Mouse (Mus musculus) forebrain, embryonic 15.5 days (tissue): Measurements from ENCODE around the gene Dtx3. TPM values are rescaled to one million over a fixed set of nuclear protein-coding genes. Genes with fewer than 3 reads are reported as not detected.
"Not testable (repeated sequence)": the region's sequence is repeated elsewhere in the genome, so short reads cannot be mapped to it uniquely, and the experiment has no call there.

Source experiments
- ATAC-seq: fragments of 200-750 bp; cut with Nextera tagmentation; replicated peaks from 2 replicates; pipeline ENCODE4 v1.8.0; 2017; ENCODE audit warnings: mild to moderate bottlenecking, moderate TSS enrichment, moderate library complexity
- H3K27ac ChIP-seq: fragments of 300-500 bp; sonication (generic); replicated peaks from 2 replicates; pipeline ENCODE4 v1.5.1; 2015; ENCODE audit warnings: mild to moderate bottlenecking, inconsistent platforms
- H3K27me3 ChIP-seq: fragments of 300-500 bp; sonication (generic); 2 replicates; pipeline ENCODE4 v1.6.1; 2015; ENCODE audit warnings: inconsistent platforms
- H3K36me3 ChIP-seq: fragments of 300-500 bp; sonication (generic); 2 replicates; pipeline ENCODE4 v1.6.1; 2015; ENCODE audit warnings: mild to moderate bottlenecking, inconsistent platforms
- H3K4me1 ChIP-seq: fragments of 300-500 bp; sonication (generic); 2 replicates; pipeline ENCODE4 v1.6.1; 2015; ENCODE audit warnings: inconsistent platforms
- H3K4me2 ChIP-seq: fragments of 300-500 bp; sonication (generic); replicated peaks from 2 replicates; pipeline ENCODE4 v1.6.1; 2015; ENCODE audit warnings: mild to moderate bottlenecking, inconsistent platforms
- H3K4me3 ChIP-seq: fragments of 300-500 bp; sonication (generic); 2 replicates; pipeline ENCODE4 v1.5.1; 2015; ENCODE audit warnings: mild to moderate bottlenecking, inconsistent platforms
- H3K9ac ChIP-seq: fragments of 300-500 bp; sonication (generic); replicated peaks from 2 replicates; pipeline ENCODE4 v1.6.1; 2015; ENCODE audit warnings: mild to moderate bottlenecking, inconsistent platforms
- H3K9me3 ChIP-seq: fragments of 300-500 bp; sonication (generic); 2 replicates; pipeline ENCODE4 v1.6.1; 2016; ENCODE audit warnings: inconsistent platforms
- WGBS: fragments of 180-500 bp; shearing (Covaris S2); methylation state at CpG from one replicate; pipeline ENCODE4 v1.1.7; 2015; ENCODE audit warnings: mixed read lengths; 5-methylcytosine and 5-hydroxymethylcytosine counted together
- polyA plus RNA-seq: library from polyadenylated mRNA; unstranded; fragments of >200 nt; fragmentation: Nextera tagmentation; extraction: Ambion mirVana; gene quantifications from 2 replicates; pipeline ENCODE4 v1.2.1, GENCODE M21; 2015

Dtx3 gene
- polyA plus RNA-seq, 1 experiment from 2014 or later: 211 TPM

DNA sequence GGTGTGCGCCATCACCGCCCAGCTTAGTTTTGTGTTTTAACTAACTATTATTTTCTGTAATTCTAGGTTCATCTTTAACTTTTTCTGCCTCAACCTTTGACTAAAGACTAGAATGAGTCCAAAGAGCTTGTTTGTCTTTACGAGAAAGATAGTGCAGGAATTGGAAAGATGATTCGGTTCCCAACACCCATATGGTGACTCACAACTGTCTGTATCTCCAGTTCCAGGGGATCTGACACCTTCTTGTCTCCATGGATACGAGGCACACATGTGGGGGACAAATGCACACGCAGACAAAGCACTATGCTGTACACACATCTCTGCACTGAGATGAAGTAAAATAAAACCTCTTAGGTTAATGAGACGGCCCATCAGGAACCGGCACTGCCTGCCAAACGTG is 35.4 kb downstream of the Dtx3 start:
- ATAC-seq: no peak

GRCm38 (mm10) chr10:127158471-127158870 is 37.1 kb downstream of the Dtx3 start:
- 72% methylated on average over 3 of the region's 3 CpGs for WGBS
- H3K4me3 ChIP-seq: no peak overlapping the region
- no peak for ATAC-seq
- H3K9ac ChIP-seq: no peak overlapping the region
- H3K4me2 ChIP-seq: no peak overlapping the region
- H3K9me3 ChIP-seq: no peaks in the 10 kb centered on the region
- H3K27me3 ChIP-seq: no peaks in the 10 kb centered on the region
- no peaks in the 10 kb centered on the region for H3K36me3 ChIP-seq
- no peak overlapping the region for H3K27ac ChIP-seq
- no peaks in the 10 kb centered on the region for H3K4me1 ChIP-seq

More for the DNA sequence above, 35.4 kb downstream of the Dtx3 start:
- Histone ChIP-seq H3K4me2 (no peak overlapping the region), H3K9ac (no peak overlapping the region), H3K36me3 (no peaks in the 10 kb centered on the region), H3K4me1 (0 out of 2 replicates have a peak, but pooled peaks cover 5% of the 10 kb centered on the region), H3K27me3 (no peaks in the 10 kb centered on the region), H3K9me3 (no peaks in the 10 kb centered on the region), H3K27ac (no peak overlapping the region), H3K4me3 (no peak overlapping the region)
- WGBS: 75% methylated on average over 9 of the region's 9 CpGs

- WGBS: 85% methylated on average over 1 of the region's 1 CpGs
- H3K4me1 ChIP-seq: no peaks in the 10 kb centered on the region
- H3K4me3 ChIP-seq: no peak overlapping the region
- no peak for ATAC-seq
- no peaks in the 10 kb centered on the region for H3K9me3 ChIP-seq
- H3K36me3 ChIP-seq: no peaks in the 10 kb centered on the region
- no peak overlapping the region for H3K27ac ChIP-seq
- H3K27me3 ChIP-seq: no peaks in the 10 kb centered on the region
- no peak overlapping the region for H3K9ac ChIP-seq
- H3K4me2 ChIP-seq: no peak overlapping the region
Measured at GRCm38 (mm10) chr10:127156511-127156910, 39.0 kb downstream of the Dtx3 start.

DNA sequence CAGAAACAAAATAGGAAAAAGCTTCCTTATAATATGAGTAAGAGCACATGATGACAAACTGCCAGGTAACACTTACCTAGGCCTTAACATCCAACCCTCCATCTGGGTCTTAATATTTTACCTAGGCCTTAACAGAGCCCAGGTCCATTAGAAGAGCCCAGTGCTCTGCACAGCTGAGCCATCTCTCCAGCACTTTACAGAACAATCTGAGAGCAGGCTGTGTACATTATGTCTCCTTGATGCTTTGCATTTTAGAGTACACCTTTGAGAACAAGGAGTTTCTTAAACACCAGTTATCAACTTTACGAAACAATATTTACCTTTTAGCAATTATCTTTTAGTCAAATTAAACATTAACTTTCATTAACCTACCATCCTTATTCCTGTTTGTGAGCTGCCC is 39.4 kb downstream of the Dtx3 start:
- Histone ChIP-seq H3K27me3 (no peaks in the 10 kb centered on the region), H3K4me1 (no peaks in the 10 kb centered on the region), H3K27ac (no peak overlapping the region), H3K36me3 (no peaks in the 10 kb centered on the region), H3K9ac (no peak overlapping the region), H3K4me2 (no peak overlapping the region), H3K9me3 (no peaks in the 10 kb centered on the region), H3K4me3 (no peak overlapping the region)
- ATAC-seq: no peak
- 94% methylated on average over 1 of the region's 1 CpGs for WGBS

DNA sequence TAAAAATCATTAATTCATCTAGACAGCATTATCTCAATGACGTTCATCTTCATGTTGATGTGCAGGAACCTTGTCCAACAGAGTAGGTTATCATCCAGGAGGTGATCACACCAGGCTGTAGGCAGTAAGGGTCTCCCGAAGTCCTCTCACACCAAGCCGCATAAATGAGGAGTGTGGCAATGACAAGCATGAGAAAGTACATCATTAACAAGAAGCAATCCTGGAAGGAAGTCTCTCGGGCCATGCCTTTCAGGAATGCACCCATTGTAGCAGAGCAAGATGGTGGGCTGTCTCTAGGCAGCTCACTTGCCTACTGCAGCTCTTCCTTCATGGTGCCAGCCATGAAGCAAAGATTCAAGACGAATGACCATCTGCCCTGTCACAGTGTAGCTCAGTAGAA is 40.9 kb downstream of the Dtx3 start:
- Histone ChIP-seq H3K27ac (no peak overlapping the region), H3K36me3 (no peaks in the 10 kb centered on the region), H3K4me2 (no peak overlapping the region), H3K4me1 (no peaks in the 10 kb centered on the region), H3K9ac (no peak overlapping the region), H3K4me3 (no peak overlapping the region), H3K9me3 (no peaks in the 10 kb centered on the region), H3K27me3 (no peaks in the 10 kb centered on the region)
- ATAC-seq: no peak
- 90% methylated on average over 5 of the region's 5 CpGs for WGBS

DNA sequence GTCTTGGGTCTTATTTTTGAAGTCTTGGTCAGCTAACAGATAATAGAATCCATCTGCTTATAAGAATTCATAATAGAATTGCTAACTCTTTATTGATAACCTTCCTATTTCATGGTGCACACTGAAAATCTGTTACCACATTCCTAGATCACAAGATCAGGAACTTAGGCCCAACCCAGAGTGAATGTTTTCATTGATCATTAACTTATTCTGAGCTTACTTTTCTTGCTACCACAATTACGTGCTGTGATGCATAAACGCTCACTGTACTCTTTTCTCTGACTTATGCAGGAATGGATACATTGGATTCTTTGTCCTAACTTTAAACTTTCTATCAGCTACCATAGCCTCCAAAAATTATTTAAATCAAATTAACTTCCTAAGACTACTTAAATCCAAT is 41.3 kb downstream of the Dtx3 start:
- no peaks in the 10 kb centered on the region for H3K36me3 ChIP-seq
- no peak for ATAC-seq
- no peaks in the 10 kb centered on the region for H3K27me3 ChIP-seq
- no peak overlapping the region for H3K27ac ChIP-seq
- no peak overlapping the region for H3K4me3 ChIP-seq
- H3K9me3 ChIP-seq: no peaks in the 10 kb centered on the region
- no peaks in the 10 kb centered on the region for H3K4me1 ChIP-seq
- 98% methylated on average over 2 of the region's 2 CpGs for WGBS
- no peak overlapping the region for H3K9ac ChIP-seq
- H3K4me2 ChIP-seq: no peak overlapping the region

DNA sequence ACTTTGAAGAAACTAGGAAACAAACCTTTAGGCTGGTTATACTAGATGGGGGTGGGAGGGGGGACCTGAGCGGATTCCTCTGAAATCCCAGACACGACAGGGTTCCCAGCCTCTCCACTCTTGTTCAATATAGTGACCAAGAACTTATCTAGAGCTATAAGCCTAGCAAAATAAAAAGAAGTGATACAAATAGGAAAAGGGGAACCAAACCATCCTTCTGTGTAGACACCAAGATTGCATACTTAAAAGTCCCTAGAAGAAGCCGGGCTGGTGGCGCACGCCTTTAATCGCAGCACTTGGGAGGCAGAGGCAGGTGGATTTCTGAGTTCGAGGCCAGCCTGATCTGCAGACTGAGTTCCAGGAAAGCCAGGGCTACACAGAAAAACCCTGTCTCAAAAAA is 42.2 kb downstream of the Dtx3 start:
- Histone ChIP-seq H3K9ac (no peak overlapping the region), H3K4me3 (no peak overlapping the region), H3K27me3 (no peaks in the 10 kb centered on the region), H3K36me3 (no peaks in the 10 kb centered on the region), H3K4me1 (no peaks in the 10 kb centered on the region), H3K9me3 (no peaks in the 10 kb centered on the region), H3K4me2 (no peak overlapping the region), H3K27ac (no peak overlapping the region)
- 95% methylated on average over 7 of the region's 7 CpGs for WGBS
- no peak for ATAC-seq

GRCm38 (mm10) chr10:127152556-127152955 is 43.0 kb downstream of the Dtx3 start:
- not testable (repeated sequence) for H3K4me2 ChIP-seq, H3K36me3 ChIP-seq, ATAC-seq, H3K9ac ChIP-seq, H3K4me1 ChIP-seq, H3K4me3 ChIP-seq, H3K9me3 ChIP-seq, H3K27ac ChIP-seq, H3K27me3 ChIP-seq
- WGBS: 89% methylated on average over 10 of the region's 10 CpGs

GRCm38 (mm10) chr10:127151233-127151632 is 44.3 kb downstream of the Dtx3 start:
- not testable (repeated sequence) for ATAC-seq, H3K4me2 ChIP-seq, H3K9ac ChIP-seq, H3K4me3 ChIP-seq, H3K4me1 ChIP-seq, H3K36me3 ChIP-seq, H3K27ac ChIP-seq, H3K9me3 ChIP-seq, H3K27me3 ChIP-seq
- WGBS: 93% methylated on average over 3 of the region's 3 CpGs

- Histone ChIP-seq H3K27me3 (no peaks in the 10 kb centered on the region), H3K36me3 (no peaks in the 10 kb centered on the region), H3K4me3 (no peak overlapping the region), H3K27ac (no peak overlapping the region), H3K4me1 (no peaks in the 10 kb centered on the region), H3K4me2 (no peak overlapping the region), H3K9me3 (no peaks in the 10 kb centered on the region), H3K9ac (no peak overlapping the region)
- WGBS: 83% methylated on average over 4 of the region's 4 CpGs
- ATAC-seq: no peak
Measured at GRCm38 (mm10) chr10:127150471-127150872, 45.1 kb downstream of the Dtx3 start.

GRCm38 (mm10) chr10:127147135-127147534 is 48.4 kb downstream of the Dtx3 start:
- no peak for ATAC-seq
- H3K4me3 ChIP-seq: no peak overlapping the region
- H3K9ac ChIP-seq: no peak overlapping the region
- WGBS: 83% methylated on average over 6 of the region's 6 CpGs
- no peaks in the 10 kb centered on the region for H3K9me3 ChIP-seq
- H3K4me2 ChIP-seq: no peak overlapping the region
- no peaks in the 10 kb centered on the region for H3K36me3 ChIP-seq
- H3K27me3 ChIP-seq: no peaks in the 10 kb centered on the region
- no peak overlapping the region for H3K27ac ChIP-seq
- H3K4me1 ChIP-seq: no peaks in the 10 kb centered on the region

- Histone ChIP-seq H3K4me1 (no peaks in the 10 kb centered on the region), H3K36me3 (no peaks in the 10 kb centered on the region), H3K27ac (no peak overlapping the region), H3K4me2 (no peak overlapping the region), H3K9ac (no peak overlapping the region), H3K27me3 (no peaks in the 10 kb centered on the region), H3K4me3 (no peak overlapping the region), H3K9me3 (no peaks in the 10 kb centered on the region)
- 75% methylated on average over 5 of the region's 5 CpGs for WGBS
- ATAC-seq: no peak
Measured at GRCm38 (mm10) chr10:127145303-127145702, 50.2 kb downstream of the Dtx3 start.

- 92% methylated on average over 7 of the region's 7 CpGs for WGBS
- Histone ChIP-seq H3K9ac (no peak overlapping the region), H3K4me2 (no peak overlapping the region), H3K36me3 (no peaks in the 10 kb centered on the region), H3K4me3 (no peak overlapping the region), H3K4me1 (no peaks in the 10 kb centered on the region), H3K27ac (no peak overlapping the region), H3K27me3 (no peaks in the 10 kb centered on the region), H3K9me3 (no peaks in the 10 kb centered on the region)
- no peak for ATAC-seq
Measured at GRCm38 (mm10) chr10:127144536-127144935, 51.0 kb downstream of the Dtx3 start.
